Mouse (Mus musculus): ENCODE data around the gene Eid3.

DNA sequence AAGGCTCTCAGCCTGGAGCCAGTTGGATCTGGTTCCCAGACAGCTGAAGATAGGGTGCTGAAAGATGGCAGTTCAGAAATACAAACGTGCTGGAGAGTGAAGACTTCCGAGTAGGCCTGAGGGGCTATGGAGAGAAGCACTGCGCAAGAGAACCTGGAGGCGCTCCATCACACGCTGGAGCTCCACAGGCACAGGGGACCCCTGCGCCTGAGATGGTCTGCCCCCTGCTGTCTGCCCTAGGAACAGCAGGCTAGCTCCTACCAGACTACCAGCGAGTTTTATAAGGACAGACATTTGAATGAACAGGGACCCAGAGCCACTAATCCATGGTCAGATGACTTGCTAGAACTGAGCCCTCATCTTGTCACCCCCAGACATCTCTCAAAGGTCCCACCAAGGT, 35.0 kb downstream of the Eid3 start:
- TF ChIP-seq GATA1 (IDR thresholded peaks at IDR 0.05; ENCODE audit: borderline replicate concordance, low read length): no peak
- TF ChIP-seq FLI1 (IDR thresholded peaks at IDR 0.05; ENCODE audit: low read length): no peak

Measured in megakaryocyte, embryonic 14.5 days (primary cell).